Mouse (Mus musculus): Measurements from ENCODE around the gene Sult6b1. TPM values are rescaled to one million over a fixed set of nuclear protein-coding genes. Genes with fewer than 3 reads are reported as not detected.

The Sult6b1 gene
- total RNA-seq, 2 experiments from 2014 or later: not detected

GRCm38 (mm10) chr17:78885286-78886065 lies 21.3 kb downstream of the Sult6b1 start:
- no peak for DNase-seq

GRCm38 (mm10) chr17:78883291-78883690 lies 23.5 kb downstream of the Sult6b1 start:
- DNase-seq: no peak

GRCm38 (mm10) chr17:78882401-78883112 lies 24.2 kb downstream of the Sult6b1 start, which contains the start of gene Eif2ak2:
TSS of gene Eif2ak2 (minus strand) at chr17:78882573.
- peak; percentile 94 to 95 for DNase-seq

GRCm38 (mm10) chr17:78881878-78882304 lies 24.9 kb downstream of the Sult6b1 start:
- DNase-seq: peak in 1 of 2 experiments; percentile 32

- no peak for DNase-seq
Measured at GRCm38 (mm10) chr17:78873886-78874285, 32.9 kb downstream of the Sult6b1 start.

GRCm38 (mm10) chr17:78856243-78856642 lies 50.5 kb downstream of the Sult6b1 start:
- no peak for DNase-seq

GRCm38 (mm10) chr17:78842271-78842928 lies 64.4 kb downstream of the Sult6b1 start:
- no peak for DNase-seq

- no peak for DNase-seq
Measured at GRCm38 (mm10) chr17:78836056-78836455, 70.7 kb downstream of the Sult6b1 start.

GRCm38 (mm10) chr17:78834856-78835835 lies 71.6 kb downstream of the Sult6b1 start, which contains the start of the genes Heatr5b and Gpatch11:
TSS of gene Heatr5b (minus strand) at chr17:78835364.
TSS of gene Gpatch11 (plus strand) at chr17:78835567.
- DNase-seq: peak; percentile 100

Other genes with a start within 250 kb of the Sult6b1 start
- 10 to 100 TPM; 21.7 to 25.9 TPM for gene Strn, start 169.8 kb downstream of the Sult6b1 start, total RNA-seq (2021)
- 10 to 100 TPM; 37.3 to 38.3 TPM for gene Heatr5b, start 71.6 kb downstream of the Sult6b1 start, total RNA-seq (2021)
- 10 to 100 TPM; 26.5 to 28.3 TPM for gene Gpatch11, start 71.4 kb downstream of the Sult6b1 start, total RNA-seq (2021)
- 10 to 100 TPM; 29.3 to 33.2 TPM for gene Eif2ak2, start 24.4 kb downstream of the Sult6b1 start, total RNA-seq (2021)
- gene Cebpzos, start 9.5 kb upstream of the Sult6b1 start, total RNA-seq (2021): 10 to 100 TPM; 30.0 to 44.4 TPM
- gene Cebpz, start 30.1 kb upstream of the Sult6b1 start, total RNA-seq (2021): 10 to 100 TPM; 45.6 to 51.1 TPM
- 10 to 100 TPM; 37.0 to 44.1 TPM for gene Ndufaf7, start 30.1 kb upstream of the Sult6b1 start, total RNA-seq (2021)
- 10 to 100 TPM; 26.0 to 32.2 TPM for gene Prkd3, start 113.8 kb upstream of the Sult6b1 start, total RNA-seq (2021)
- 1 to 10 TPM; 8.1 to 8.2 TPM for gene Qpct, start 144.9 kb upstream of the Sult6b1 start, total RNA-seq (2021)